Mouse (Mus musculus): Measurements from ENCODE around the gene Slc16a12. TPM values are rescaled to one million over a fixed set of nuclear protein-coding genes. Genes with fewer than 3 reads are reported as not detected.
"Not testable (repeated sequence)": the region's sequence is repeated elsewhere in the genome, so short reads cannot be mapped to it uniquely, and the experiment has no call there.

The Slc16a12 gene
- polyA plus RNA-seq, 1 experiment: 0.33 TPM

DNA sequence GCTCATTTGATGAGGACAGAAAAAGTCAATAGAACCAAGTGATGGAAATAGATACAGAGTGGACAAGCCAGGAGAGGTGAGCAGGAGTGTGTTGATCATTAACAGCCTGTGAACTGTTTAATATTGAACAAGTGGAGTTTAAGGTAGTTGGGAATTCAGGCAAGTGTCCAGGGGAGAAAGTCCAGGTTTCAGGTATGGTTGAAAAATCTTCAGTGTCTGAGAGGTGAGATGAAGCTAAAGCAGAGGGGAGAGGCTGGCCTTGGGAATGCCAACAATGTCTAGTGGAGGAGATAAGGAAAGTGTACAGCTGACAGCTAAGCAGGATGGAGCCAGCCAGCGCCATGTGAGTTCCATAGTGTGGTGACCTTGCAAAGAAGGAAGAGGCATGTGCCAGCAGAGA is 11.7 kb upstream of the Slc16a12 start:
- no peaks in the 10 kb centered on the region for H3K4me1 ChIP-seq (ENCODE audit: control insufficient read depth, insufficient read depth, low read length)
- no peak overlapping the region for H3K4me3 ChIP-seq (ENCODE audit: control insufficient read depth, low read depth, low read length)
- H3K27ac ChIP-seq (ENCODE audit: control insufficient read depth, insufficient read depth, low read depth, low read length): no peak overlapping the region
- no peaks in the 10 kb centered on the region for H3K27me3 ChIP-seq (ENCODE audit: control insufficient read depth, insufficient read depth, low read length)
- TF ChIP-seq CTCF (IDR thresholded peaks at IDR 0.05; ENCODE audit: control insufficient read depth, insufficient read depth, insufficient replicate concordance, low read depth, low read length): no peak
- TF ChIP-seq POLR2A (IDR thresholded peaks at IDR 0.05; ENCODE audit: control insufficient read depth, low read depth, low read length): no peak
- no peaks in the 10 kb centered on the region for H3K36me3 ChIP-seq (ENCODE audit: control insufficient read depth, insufficient read depth, low read length)

- no peaks in the 10 kb centered on the region for H3K4me1 ChIP-seq (ENCODE audit: control insufficient read depth, insufficient read depth, low read length)
- H3K27me3 ChIP-seq (ENCODE audit: control insufficient read depth, insufficient read depth, low read length): no peaks in the 10 kb centered on the region
- TF ChIP-seq CTCF (IDR thresholded peaks at IDR 0.05; ENCODE audit: control insufficient read depth, insufficient read depth, insufficient replicate concordance, low read depth, low read length) (no peak), POLR2A (IDR thresholded peaks at IDR 0.05; ENCODE audit: control insufficient read depth, low read depth, low read length) (no peak)
- no peaks in the 10 kb centered on the region for H3K36me3 ChIP-seq (ENCODE audit: control insufficient read depth, insufficient read depth, low read length)
- no peak overlapping the region for H3K4me3 ChIP-seq (ENCODE audit: control insufficient read depth, low read depth, low read length)
- H3K27ac ChIP-seq (ENCODE audit: control insufficient read depth, insufficient read depth, low read depth, low read length): no peak overlapping the region
Observed at GRCm38 (mm10) chr19:34756561-34757240, 9.6 kb upstream of the Slc16a12 start.

- no peaks in the 10 kb centered on the region for H3K4me1 ChIP-seq (ENCODE audit: control insufficient read depth, insufficient read depth, low read length)
- no peaks in the 10 kb centered on the region for H3K36me3 ChIP-seq (ENCODE audit: control insufficient read depth, insufficient read depth, low read length)
- H3K4me3 ChIP-seq (ENCODE audit: control insufficient read depth, low read depth, low read length): no peak overlapping the region
- no peak for TF ChIP-seq POLR2A (IDR thresholded peaks at IDR 0.05; ENCODE audit: control insufficient read depth, low read depth, low read length)
- no peak for TF ChIP-seq CTCF (IDR thresholded peaks at IDR 0.05; ENCODE audit: control insufficient read depth, insufficient read depth, insufficient replicate concordance, low read depth, low read length)
- H3K27ac ChIP-seq (ENCODE audit: control insufficient read depth, insufficient read depth, low read depth, low read length): no peak overlapping the region
- H3K27me3 ChIP-seq (ENCODE audit: control insufficient read depth, insufficient read depth, low read length): no peaks in the 10 kb centered on the region
Observed at GRCm38 (mm10) chr19:34755680-34756079, 8.6 kb upstream of the Slc16a12 start.

DNA sequence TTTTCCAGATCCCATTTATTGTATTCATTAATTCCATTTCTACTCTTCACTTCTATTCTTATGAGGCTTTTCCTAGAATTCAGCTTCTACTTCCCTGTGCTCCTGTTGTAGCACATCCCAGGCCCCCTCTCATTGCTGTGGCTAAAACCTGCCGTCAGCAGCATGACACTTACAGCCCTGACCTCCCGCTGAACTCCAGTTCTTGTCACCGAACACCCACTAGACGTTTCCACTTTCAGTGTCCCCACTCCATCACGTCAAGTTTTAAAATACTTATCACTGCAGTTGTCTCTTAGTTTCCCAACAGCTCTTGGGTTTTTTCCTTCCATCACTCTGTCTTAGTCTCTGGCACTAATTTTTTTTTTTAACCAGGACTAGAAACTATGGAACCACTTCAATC is 6.2 kb upstream of the Slc16a12 start:
- H3K4me3 ChIP-seq (ENCODE audit: control insufficient read depth, low read depth, low read length): no peak overlapping the region
- H3K4me1 ChIP-seq (ENCODE audit: control insufficient read depth, insufficient read depth, low read length): no peaks in the 10 kb centered on the region
- no peak overlapping the region for H3K27ac ChIP-seq (ENCODE audit: control insufficient read depth, insufficient read depth, low read depth, low read length)
- TF ChIP-seq CTCF (IDR thresholded peaks at IDR 0.05; ENCODE audit: control insufficient read depth, insufficient read depth, insufficient replicate concordance, low read depth, low read length) (no peak), POLR2A (IDR thresholded peaks at IDR 0.05; ENCODE audit: control insufficient read depth, low read depth, low read length) (no peak)
- no peaks in the 10 kb centered on the region for H3K36me3 ChIP-seq (ENCODE audit: control insufficient read depth, insufficient read depth, low read length)
- no peaks in the 10 kb centered on the region for H3K27me3 ChIP-seq (ENCODE audit: control insufficient read depth, insufficient read depth, low read length)

DNA sequence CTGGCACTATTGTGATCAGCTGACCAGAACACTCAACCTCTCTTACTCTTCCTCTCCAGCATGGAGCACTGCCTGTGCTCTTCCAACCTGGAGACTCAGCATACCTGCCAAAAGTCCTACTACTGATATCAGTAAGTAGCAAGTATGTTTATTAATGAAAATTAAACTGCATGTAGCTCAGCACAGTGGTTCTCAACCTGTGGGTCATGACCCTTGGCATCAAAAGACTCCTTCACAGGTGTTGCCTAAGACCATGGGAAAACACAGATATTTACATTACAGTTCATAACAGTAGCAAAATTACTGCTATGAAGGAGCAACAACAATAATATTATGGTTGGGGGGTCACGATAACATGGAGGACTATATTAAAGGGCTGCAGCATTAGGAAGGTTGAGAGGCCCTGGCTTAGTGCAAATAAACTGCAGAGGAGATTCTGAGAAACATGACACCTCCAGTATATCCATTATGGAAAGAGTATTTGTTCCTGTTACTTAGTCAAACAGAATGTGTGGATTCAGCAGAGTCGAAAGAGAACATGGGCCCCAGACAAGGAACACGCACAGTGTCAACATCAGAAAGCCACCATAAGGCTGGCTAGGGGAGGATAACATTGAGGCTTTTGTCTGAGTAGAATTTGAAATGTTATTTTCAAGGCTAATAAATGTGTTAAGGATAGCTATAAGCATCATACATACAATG is 5.5 kb upstream of the Slc16a12 start:
- Histone ChIP-seq H3K27me3 (ENCODE audit: control insufficient read depth, insufficient read depth, low read length) (no peaks in the 10 kb centered on the region), H3K27ac (ENCODE audit: control insufficient read depth, insufficient read depth, low read depth, low read length) (no peak overlapping the region), H3K36me3 (ENCODE audit: control insufficient read depth, insufficient read depth, low read length) (no peaks in the 10 kb centered on the region), H3K4me3 (ENCODE audit: control insufficient read depth, low read depth, low read length) (no peak overlapping the region), H3K4me1 (ENCODE audit: control insufficient read depth, insufficient read depth, low read length) (no peaks in the 10 kb centered on the region)
- no peak for TF ChIP-seq POLR2A (IDR thresholded peaks at IDR 0.05; ENCODE audit: control insufficient read depth, low read depth, low read length)
- no peak for TF ChIP-seq CTCF (IDR thresholded peaks at IDR 0.05; ENCODE audit: control insufficient read depth, insufficient read depth, insufficient replicate concordance, low read depth, low read length)

DNA sequence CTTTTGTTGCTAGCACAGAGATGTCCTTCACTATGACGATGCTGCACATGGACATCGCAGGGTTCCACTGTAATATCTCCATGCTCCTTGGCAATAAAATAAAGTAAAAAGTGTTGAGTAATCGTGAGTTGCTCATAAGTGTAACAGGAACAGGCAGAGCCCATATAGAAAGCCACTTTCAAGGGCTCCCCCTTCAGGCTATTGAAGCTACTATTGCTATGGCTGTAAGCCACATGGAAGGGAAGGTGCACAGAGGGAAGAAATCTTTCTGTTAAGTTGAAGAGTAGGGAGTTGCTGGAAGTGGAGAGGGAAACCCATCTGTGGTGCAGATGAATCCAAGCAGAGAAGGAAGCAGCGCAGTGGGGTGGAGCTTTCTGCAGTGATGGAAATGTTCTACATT is 4.1 kb upstream of the Slc16a12 start:
- 0 out of 2 replicates have a peak, but pooled peaks cover 3% of the 10 kb centered on the region for H3K27me3 ChIP-seq (ENCODE audit: control insufficient read depth, insufficient read depth, low read length)
- no peak for TF ChIP-seq POLR2A (IDR thresholded peaks at IDR 0.05; ENCODE audit: control insufficient read depth, low read depth, low read length)
- TF ChIP-seq CTCF (IDR thresholded peaks at IDR 0.05; ENCODE audit: control insufficient read depth, insufficient read depth, insufficient replicate concordance, low read depth, low read length): no peak
- H3K36me3 ChIP-seq (ENCODE audit: control insufficient read depth, insufficient read depth, low read length): no peaks in the 10 kb centered on the region
- no peak overlapping the region for H3K27ac ChIP-seq (ENCODE audit: control insufficient read depth, insufficient read depth, low read depth, low read length)
- H3K4me1 ChIP-seq (ENCODE audit: control insufficient read depth, insufficient read depth, low read length): peaks cover 6% of the 10 kb centered on the region
- H3K4me3 ChIP-seq (ENCODE audit: control insufficient read depth, low read depth, low read length): no peak overlapping the region

DNA sequence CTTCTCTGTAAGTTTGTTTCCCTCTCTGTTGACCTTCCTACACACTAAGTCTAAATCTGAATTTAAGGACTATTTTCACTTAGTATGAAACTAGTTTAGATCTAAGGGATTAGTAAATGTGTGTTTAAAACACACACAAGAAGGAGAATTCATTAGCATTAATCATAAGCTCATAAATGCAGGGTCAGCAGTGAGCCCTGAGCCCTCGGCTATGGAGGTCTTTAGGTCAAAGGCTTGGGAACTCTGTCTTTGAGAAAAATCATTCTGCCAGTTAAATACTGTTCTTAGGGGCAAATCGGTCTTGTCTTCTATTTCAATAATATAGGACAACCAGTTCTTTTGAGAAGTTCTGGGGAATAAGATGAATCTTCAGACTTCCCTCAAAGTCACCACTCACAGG is 1.9 kb upstream of the Slc16a12 start:
- H3K27me3 ChIP-seq (ENCODE audit: control insufficient read depth, insufficient read depth, low read length): 0 out of 2 replicates have a peak, but pooled peaks cover 3% of the 10 kb centered on the region
- no peaks in the 10 kb centered on the region for H3K36me3 ChIP-seq (ENCODE audit: control insufficient read depth, insufficient read depth, low read length)
- H3K4me3 ChIP-seq (ENCODE audit: control insufficient read depth, low read depth, low read length): no peak overlapping the region
- TF ChIP-seq POLR2A (IDR thresholded peaks at IDR 0.05; ENCODE audit: control insufficient read depth, low read depth, low read length) (no peak), CTCF (IDR thresholded peaks at IDR 0.05; ENCODE audit: control insufficient read depth, insufficient read depth, insufficient replicate concordance, low read depth, low read length) (no peak)
- H3K4me1 ChIP-seq (ENCODE audit: control insufficient read depth, insufficient read depth, low read length): peaks cover 6% of the 10 kb centered on the region
- H3K27ac ChIP-seq (ENCODE audit: control insufficient read depth, insufficient read depth, low read depth, low read length): no peak overlapping the region

DNA sequence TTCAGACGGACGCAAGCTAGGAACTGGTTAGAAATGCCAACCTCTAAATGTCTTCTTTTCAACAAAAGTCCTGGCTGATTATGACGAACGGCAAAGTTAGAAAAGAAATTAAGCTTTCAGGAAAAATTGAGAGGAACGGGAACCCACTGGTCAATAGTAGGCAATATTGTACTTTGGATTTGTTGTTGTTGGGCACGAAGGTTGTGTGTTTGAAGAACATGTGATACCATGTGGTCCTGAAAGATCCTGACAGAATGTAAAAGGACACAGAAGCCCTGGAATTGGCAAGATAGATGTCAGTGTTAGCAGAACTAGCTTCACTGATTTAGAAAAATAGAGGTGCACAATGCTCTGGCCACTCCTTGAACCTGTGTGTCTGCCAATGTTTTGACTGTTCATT is 880 bp upstream of the Slc16a12 start:
- not testable (repeated sequence) for H3K27ac ChIP-seq (ENCODE audit: control insufficient read depth, insufficient read depth, low read depth, low read length); H3K27me3 ChIP-seq (ENCODE audit: control insufficient read depth, insufficient read depth, low read length); H3K4me1 ChIP-seq (ENCODE audit: control insufficient read depth, insufficient read depth, low read length); H3K36me3 ChIP-seq (ENCODE audit: control insufficient read depth, insufficient read depth, low read length); H3K4me3 ChIP-seq (ENCODE audit: control insufficient read depth, low read depth, low read length)
